Mouse (Mus musculus) embryonic fibroblast, embryonic 13.5 days (primary cell): ENCODE measurements around the gene Btg2. TPM values are rescaled to one million over a fixed set of nuclear protein-coding genes. Genes with fewer than 3 reads are reported as not detected.
A peak's percentile ranks its signal among the peaks of the same experiment; 100 is the strongest.

Experiments used
- H3K27ac ChIP-seq: 2 replicates; pipeline ENCODE4 v1.5.1; 2012; ENCODE audit warnings: low read length, control low read depth, inconsistent platforms; ENCODE audit not compliant: insufficient read depth
- H3K4me1 ChIP-seq: 2 replicates; pipeline ENCODE4 v1.6.1; 2011; ENCODE audit warnings: low read length; ENCODE audit not compliant: control insufficient read depth, insufficient read depth
- H3K4me3 ChIP-seq: 2 replicates; pipeline ENCODE4 v1.5.1; 2011; ENCODE audit warnings: mild to moderate bottlenecking, control low read depth, low read length; ENCODE audit not compliant: insufficient read depth
- CTCF ChIP-seq: IDR thresholded peaks from 2 replicates; pipeline ENCODE4 v1.5.1; 2011; ENCODE audit warnings: mild to moderate bottlenecking, control low read depth, low read length, moderate library complexity, borderline replicate concordance; ENCODE audit not compliant: insufficient read depth
- POLR2A ChIP-seq: IDR thresholded peaks from 2 replicates; pipeline ENCODE4 v1.6.1; 2011; ENCODE audit warnings: low read depth, mild to moderate bottlenecking, control low read depth, low read length, moderate library complexity
- polyA plus RNA-seq: library from polyadenylated mRNA; stranded (reverse); fragments of >200 nt; gene quantifications from 2 replicates; pipeline ENCODE4 v1.2.4, GENCODE M21; 2011; ENCODE audit warnings: low read depth; ENCODE audit not compliant: missing spikeins, insufficient read length

Btg2 gene
- polyA plus RNA-seq, result 96.4 and 125 TPM in 2 replicates

DNA sequence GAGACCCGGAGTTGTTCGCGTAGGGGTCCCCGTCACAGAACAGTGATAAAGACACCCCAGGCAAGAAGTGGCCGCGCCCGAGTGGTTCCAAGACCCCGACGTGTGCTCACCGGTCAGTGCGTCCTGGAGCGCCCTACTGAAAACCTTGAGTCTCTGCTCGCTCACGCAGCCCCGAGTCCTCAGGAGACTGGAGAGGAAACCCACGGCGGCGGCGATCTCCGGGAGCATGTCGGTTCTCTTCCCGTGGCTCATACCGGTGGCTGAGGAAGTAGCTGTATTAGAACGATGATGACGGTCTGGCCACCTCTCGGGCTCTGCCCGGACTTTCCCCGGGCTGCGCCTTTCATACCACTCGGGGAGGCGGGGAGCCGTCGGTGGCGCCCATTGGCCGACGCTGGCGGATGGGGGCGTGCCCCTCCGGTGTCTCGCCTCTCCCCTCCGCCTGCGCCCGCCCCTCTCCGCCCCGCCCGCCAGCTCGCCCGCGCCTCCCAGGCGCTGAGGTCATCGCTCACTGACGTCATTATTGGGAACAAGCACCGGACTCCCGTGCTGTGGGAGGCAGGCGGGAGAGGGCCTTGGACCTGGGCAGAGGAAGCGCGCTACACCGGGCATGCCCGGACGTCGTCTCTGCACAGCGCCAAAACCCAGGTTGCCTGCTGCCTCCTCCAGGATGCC is at the start of gene Btg2:
Btg2 (minus strand) TSS at position 319 of the 675 bp plus-strand sequence.
- peak; percentile 100 for TF ChIP-seq POLR2A
- TF ChIP-seq CTCF, result no peak
- H3K27ac ChIP-seq, result peak within 1 kb of the TSS; percentile 88
- peaks cover 8% of the 10 kb centered on the region for H3K4me1 ChIP-seq
- peak within 1 kb of the TSS; percentile 98 for H3K4me3 ChIP-seq

DNA sequence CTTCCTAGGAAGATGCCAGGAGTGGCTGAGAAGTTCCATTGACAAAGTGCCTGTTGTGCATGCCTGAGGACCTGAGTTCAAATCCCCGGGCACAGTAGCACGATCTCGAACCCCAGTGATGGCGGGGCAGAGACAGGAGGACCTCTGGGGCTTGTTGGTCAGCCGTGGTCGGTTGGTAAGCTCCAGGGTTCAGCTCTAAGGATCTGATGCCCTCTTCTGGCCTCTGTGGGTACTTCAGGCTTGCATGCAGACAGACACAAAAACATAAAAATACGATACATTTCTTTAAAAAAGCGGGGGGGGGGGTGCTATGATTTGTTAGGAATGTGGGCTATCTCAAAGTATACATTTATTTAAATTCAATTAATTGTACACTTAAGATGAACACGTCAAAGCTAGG is 43.3 kb upstream of the Btg2 start:
- TF ChIP-seq CTCF (0 out of 2 replicates have a peak, but pooled peaks have one; percentile 16), POLR2A (no peak)
- H3K4me3 ChIP-seq, result no peak overlapping the region
- no peak overlapping the region for H3K27ac ChIP-seq
- H3K4me1 ChIP-seq, result no peaks in the 10 kb centered on the region

DNA sequence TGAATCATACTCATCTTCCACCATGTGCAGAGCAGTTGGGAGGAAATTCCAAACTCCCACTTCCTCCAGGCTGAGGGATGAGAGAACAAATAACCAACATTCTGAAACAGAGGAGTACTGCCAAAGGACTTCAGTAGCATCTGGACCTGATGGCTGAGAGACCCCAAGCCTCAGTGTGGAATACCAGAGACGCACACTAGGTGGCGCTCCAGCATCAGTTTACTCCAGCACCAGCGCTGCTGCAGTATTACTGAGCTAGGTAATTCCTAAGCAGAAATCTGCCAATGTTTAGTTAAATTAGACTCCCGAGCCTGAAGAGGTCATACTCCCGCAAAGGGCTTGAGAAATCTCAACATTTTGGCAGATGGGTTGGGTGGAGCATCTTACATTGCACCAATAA is 41.3 kb upstream of the Btg2 start:
- Histone ChIP-seq H3K4me1 (no peaks in the 10 kb centered on the region), H3K27ac (no peak overlapping the region), H3K4me3 (no peak overlapping the region)
- TF ChIP-seq CTCF, result peak; percentile 93
- TF ChIP-seq POLR2A, result no peak

DNA sequence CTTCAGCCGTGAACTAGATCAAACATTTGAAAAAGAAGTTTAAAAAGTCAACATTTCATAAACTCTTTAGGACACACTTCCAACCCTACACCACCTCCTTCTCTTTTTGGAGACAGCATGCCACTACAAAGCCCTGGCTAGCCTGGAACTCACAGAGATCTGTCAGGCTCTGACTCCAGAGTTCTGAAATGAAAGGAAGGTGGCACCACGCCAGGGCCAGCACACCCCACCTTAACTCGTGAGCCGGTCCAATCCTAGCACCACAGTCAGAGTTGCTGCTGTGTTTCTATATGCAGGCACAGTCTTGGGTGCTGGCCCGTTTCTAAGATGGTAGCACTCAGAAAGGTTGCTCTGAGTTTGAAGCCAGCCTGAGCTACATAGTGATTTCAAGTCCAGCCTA is 38.2 kb upstream of the Btg2 start:
- Histone ChIP-seq H3K27ac (no peak overlapping the region), H3K4me3 (no peak overlapping the region)

DNA sequence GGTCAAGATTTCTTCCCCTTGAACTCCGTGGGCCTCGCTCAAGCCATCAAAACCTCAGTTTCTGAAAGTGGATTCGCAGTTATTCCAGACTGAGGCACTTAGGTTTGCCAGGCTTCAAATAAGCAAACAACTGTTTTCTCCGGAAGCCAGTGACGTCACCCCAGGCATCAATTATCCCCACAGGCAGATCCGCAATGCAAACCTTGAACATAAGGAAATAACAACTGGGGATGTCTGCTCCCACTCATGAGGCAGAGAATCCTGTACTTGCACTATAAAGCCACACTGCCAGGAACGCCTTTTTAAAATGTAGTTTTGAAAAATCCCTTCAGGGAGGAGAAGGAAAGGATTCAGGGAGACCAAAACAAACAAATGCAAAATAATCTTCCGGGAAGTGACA is 36.5 kb upstream of the Btg2 start:
- H3K27ac ChIP-seq, result no peak overlapping the region
- no peaks in the 10 kb centered on the region for H3K4me1 ChIP-seq
- no peak overlapping the region for H3K4me3 ChIP-seq
- no peak for TF ChIP-seq POLR2A
- no peak for TF ChIP-seq CTCF

More for the DNA sequence above, 38.2 kb upstream of the Btg2 start:
- TF ChIP-seq POLR2A (no peak), CTCF (no peak)
- H3K4me1 ChIP-seq, result no peaks in the 10 kb centered on the region

DNA sequence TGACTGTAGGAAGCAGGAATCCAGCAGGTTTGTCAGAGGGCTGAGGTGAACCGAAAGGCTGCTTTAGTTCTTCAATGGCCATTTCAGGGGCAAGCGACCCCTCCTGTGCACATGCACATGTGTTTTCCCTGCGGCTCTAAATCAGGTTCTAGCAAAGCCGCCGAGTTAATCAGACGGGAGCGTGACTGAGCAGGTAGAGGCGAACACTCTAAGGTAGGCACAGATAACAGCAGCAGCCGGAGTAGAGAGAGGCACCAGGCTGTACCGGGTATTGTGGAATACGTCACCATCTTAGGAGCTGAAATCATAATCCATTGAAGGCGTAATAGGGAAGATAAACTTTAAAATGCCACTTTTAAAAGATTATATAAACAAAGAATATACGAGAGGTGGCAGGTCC is 35.8 kb upstream of the Btg2 start:
- no peak for TF ChIP-seq POLR2A
- TF ChIP-seq CTCF, result no peak
- no peak overlapping the region for H3K4me3 ChIP-seq
- no peaks in the 10 kb centered on the region for H3K4me1 ChIP-seq
- no peak overlapping the region for H3K27ac ChIP-seq

DNA sequence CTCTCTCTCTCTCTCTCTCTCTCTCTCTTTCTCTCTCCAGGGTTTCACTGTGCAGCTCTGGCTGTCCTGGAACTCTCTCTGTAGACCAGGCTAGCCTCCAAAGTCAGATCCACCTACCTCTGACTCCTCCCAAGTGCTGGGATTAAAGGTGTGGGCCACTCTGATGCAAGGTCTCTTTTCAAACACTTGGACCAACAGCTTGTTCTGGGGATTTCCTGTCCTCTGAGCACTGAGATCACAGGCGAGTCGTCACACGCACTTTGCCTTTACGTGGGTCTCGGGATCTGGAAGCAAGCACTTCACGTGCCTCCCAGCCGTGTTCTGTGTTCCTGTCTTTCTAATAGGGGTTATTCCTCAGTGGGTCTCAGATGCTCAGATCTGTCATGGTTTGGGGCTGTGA is 35.1 kb upstream of the Btg2 start:
- TF ChIP-seq POLR2A (no peak), CTCF (no peak)
- Histone ChIP-seq H3K27ac (no peak overlapping the region), H3K4me1 (no peaks in the 10 kb centered on the region), H3K4me3 (no peak overlapping the region)

DNA sequence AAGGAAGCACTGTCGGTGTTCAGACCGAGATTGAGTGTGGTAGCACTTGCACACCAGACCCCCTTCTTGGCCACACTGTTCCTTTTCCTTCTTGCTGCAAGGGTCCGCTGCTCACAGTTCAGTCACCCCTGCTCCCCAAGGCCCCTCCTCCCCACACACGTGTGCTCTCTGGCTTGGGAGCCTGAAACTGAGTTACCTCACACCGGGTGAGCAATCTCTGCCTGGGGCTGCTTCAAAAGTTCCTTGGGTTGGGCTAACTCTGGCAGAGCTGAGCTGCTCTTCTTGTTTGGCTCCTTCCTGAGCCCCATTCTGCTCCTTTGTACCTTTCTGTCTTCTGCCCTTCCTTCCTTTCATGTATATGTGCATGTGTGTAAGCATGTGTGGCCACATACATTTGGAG is 34.6 kb upstream of the Btg2 start:
- Histone ChIP-seq H3K4me3 (no peak overlapping the region), H3K4me1 (no peaks in the 10 kb centered on the region), H3K27ac (no peak overlapping the region)
- TF ChIP-seq POLR2A (no peak), CTCF (no peak)

DNA sequence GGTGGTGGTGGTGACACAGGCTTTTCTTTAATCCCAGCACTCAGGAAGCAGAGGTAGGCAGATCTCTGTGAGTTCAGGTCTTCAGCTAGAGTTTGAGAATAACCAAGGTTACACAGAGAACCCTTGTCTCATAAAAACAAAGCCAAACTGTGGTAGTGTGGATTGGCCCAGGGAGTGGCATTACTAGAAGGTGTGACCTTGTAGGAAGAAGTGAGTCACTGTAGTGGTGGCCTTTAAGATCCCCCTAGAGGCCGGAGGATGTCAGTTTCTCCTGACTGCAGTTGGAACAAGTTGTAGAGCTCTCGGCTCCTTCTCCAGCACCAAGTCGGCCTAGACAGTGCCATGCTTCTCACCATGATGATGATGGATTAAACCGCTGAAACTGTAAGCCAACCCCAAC is 32.1 kb upstream of the Btg2 start, which contains the start of gene Chit1:
Chit1 (plus strand) TSS at position 264 of the 400 bp plus-strand sequence.
- TF ChIP-seq CTCF, result no peak
- TF ChIP-seq POLR2A, result no peak
- Histone ChIP-seq H3K4me3 (no peak within 1 kb of the TSS), H3K4me1 (no peaks in the 10 kb centered on the region), H3K27ac (no peak within 1 kb of the TSS)

DNA sequence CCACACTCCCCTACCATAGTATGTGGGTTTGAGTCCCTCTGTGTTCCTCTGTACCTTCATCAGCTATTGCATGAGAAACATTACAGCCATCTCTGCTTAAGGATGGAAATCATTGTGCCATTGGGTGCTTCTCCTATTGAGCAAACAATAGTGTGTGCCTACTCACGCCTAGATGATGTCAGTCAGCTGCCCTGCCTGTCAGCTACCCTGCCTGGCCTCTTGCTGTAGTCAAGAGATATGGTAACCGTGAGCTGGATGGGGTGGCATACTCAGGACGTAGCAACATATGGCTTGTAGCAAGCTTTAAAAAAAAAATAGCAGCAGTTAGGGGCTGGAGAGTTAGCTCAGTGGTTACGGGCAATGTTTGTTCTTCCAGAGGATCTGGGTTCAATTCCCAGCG is 31.5 kb upstream of the Btg2 start:
- no peak overlapping the region for H3K4me3 ChIP-seq
- H3K4me1 ChIP-seq, result no peaks in the 10 kb centered on the region
- TF ChIP-seq CTCF, result no peak
- H3K27ac ChIP-seq, result no peak overlapping the region

DNA sequence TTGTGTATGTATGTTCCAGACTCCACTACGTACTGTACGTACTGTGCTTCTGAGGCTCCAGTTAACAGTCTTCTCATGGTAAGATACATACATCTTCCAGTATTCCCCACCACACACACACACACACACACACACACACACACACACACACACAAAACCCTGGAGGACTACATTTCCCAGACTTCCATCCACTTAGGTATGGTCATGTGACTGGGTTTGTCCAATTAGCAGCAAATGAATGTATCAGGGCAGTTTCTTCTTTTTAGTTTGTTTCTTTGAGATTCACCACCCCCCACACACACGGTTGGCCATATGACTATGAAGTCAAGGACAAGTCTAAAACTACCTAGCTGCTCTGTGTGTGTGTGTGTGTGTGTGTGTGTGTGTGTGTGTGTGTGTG is 31.1 kb upstream of the Btg2 start:
- Histone ChIP-seq H3K4me1 (no peaks in the 10 kb centered on the region), H3K4me3 (no peak overlapping the region), H3K27ac (no peak overlapping the region)
- TF ChIP-seq POLR2A (no peak), CTCF (no peak)
